Mouse (Mus musculus) gastrocnemius, adult 2 months (tissue): ENCODE results near the gene Unc45a. TPM values are rescaled to one million over a fixed set of nuclear protein-coding genes. Genes with fewer than 3 reads are reported as not detected.

Experiments used
- DNase-seq: peaks from one replicate; pipeline ENCODE4 v3.0.0; 2022
- H3K27ac ChIP-seq: fragments of 200-600 bp; 2 replicates; pipeline ENCODE4 v1.8.1; 2022; ENCODE audit warnings: mild to moderate bottlenecking
- H3K4me3 ChIP-seq: fragments of 200-600 bp; 2 replicates; pipeline ENCODE4 v1.8.1; 2022; ENCODE audit warnings: mild to moderate bottlenecking, moderate library complexity
- CTCF ChIP-seq: fragments of 200-600 bp; IDR thresholded peaks from 2 replicates; pipeline ENCODE4 v1.8.1; 2022; ENCODE audit warnings: antibody characterized with exemption, mild to moderate bottlenecking, moderate library complexity
- intact Hi-C: fragments of 180-260 bp; cut with DNase I; formaldehyde crosslinking; loops from one replicate; pipeline ENCODE4 v1.15.1; 2025
- total RNA-seq, 2 experiments: library from RNA; stranded (reverse); gene quantifications; 2 replicates each; pipeline ENCODE4 v1.2.3; 2021

Unc45a gene
- total RNA-seq, 2 experiments from 2014 or later = 12.3 to 12.7 TPM

DNA sequence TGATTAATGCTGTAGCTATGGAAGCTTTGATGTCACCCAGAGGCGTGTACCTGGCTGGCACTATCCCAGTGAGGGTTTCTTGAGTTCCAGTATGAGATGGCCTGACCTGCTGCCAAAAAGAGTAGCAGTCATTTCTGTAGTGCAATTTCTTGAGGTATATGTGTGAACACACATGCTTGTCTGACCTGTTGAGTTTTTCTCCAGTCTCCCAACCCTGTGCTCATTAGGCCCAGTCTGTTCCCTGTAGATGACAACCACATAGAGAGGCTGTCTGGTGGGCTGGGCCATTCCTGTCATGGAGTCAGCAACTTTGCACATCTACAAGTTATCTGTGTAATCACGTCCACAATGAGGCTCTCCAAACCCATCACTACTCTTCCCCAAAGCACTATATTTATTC lies 25.1 kb downstream of the Unc45a start:
- TF ChIP-seq CTCF = no peak
- no peak overlapping the region for H3K27ac ChIP-seq
- DNase-seq = no peak
- intact Hi-C loops = no loop called here
- H3K4me3 ChIP-seq = no peak overlapping the region

GRCm38 (mm10) chr7:80310771-80311170 lies 30.0 kb downstream of the Unc45a start:
- intact Hi-C loops = no loop called here
- no peak for DNase-seq
- H3K4me3 ChIP-seq = no peak overlapping the region
- no peak for TF ChIP-seq CTCF
- no peak overlapping the region for H3K27ac ChIP-seq

- intact Hi-C loops = no loop called here
- Histone ChIP-seq H3K4me3 (no peak overlapping the region), H3K27ac (no peak overlapping the region)
- TF ChIP-seq CTCF = no peak; the same call in 1 of the 2 replicates
- DNase-seq = no peak
Measured at GRCm38 (mm10) chr7:80307766-80308165, 33.0 kb downstream of the Unc45a start.

DNA sequence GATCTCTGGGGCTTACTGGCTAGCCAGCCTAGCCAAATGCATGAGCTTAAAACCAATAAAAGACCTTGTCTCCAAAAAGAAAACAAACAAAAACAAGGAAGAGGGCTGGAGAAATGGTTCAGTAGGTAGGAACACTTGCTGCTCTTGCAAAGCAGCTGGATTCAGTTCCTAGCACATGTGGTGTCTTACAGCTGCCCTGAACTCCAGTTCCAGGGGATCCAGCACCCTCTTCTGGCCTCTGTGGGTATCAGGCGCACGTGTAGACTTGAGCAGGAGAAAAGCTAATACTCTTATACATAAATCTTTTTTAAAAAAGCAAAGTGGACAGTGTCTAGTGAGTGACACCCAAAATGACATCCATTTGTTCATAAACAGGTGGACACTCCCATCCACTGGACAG lies 39.3 kb downstream of the Unc45a start:
- DNase-seq = no peak
- no peak overlapping the region for H3K4me3 ChIP-seq
- H3K27ac ChIP-seq = no peak overlapping the region
- TF ChIP-seq CTCF = no peak
- intact Hi-C loops = no loop called here

- intact Hi-C loops = no loop called here
- no peak overlapping the region for H3K27ac ChIP-seq
Measured at GRCm38 (mm10) chr7:80299568-80299967, 41.2 kb downstream of the Unc45a start.

GRCm38 (mm10) chr7:80298754-80299153 lies 42.1 kb downstream of the Unc45a start:
- intact Hi-C loops = no loop called here
- TF ChIP-seq CTCF = no peak
- no peak for DNase-seq
- Histone ChIP-seq H3K4me3 (no peak overlapping the region), H3K27ac (no peak overlapping the region)

More at GRCm38 (mm10) chr7:80299568-80299967, 41.2 kb downstream of the Unc45a start:
- DNase-seq = no peak
- no peak overlapping the region for H3K4me3 ChIP-seq
- TF ChIP-seq CTCF = no peak

GRCm38 (mm10) chr7:80297041-80297440 lies 43.8 kb downstream of the Unc45a start:
- intact Hi-C loops = no loop called here
- TF ChIP-seq CTCF = no peak
- H3K4me3 ChIP-seq = no peak overlapping the region
- H3K27ac ChIP-seq = no peak overlapping the region
- no peak for DNase-seq

- Histone ChIP-seq H3K4me3 (no peak overlapping the region), H3K27ac (no peak overlapping the region)
- no peak for DNase-seq
- TF ChIP-seq CTCF = no peak
- intact Hi-C loops = no loop called here
Measured at GRCm38 (mm10) chr7:80296462-80296861, 44.3 kb downstream of the Unc45a start.

DNA sequence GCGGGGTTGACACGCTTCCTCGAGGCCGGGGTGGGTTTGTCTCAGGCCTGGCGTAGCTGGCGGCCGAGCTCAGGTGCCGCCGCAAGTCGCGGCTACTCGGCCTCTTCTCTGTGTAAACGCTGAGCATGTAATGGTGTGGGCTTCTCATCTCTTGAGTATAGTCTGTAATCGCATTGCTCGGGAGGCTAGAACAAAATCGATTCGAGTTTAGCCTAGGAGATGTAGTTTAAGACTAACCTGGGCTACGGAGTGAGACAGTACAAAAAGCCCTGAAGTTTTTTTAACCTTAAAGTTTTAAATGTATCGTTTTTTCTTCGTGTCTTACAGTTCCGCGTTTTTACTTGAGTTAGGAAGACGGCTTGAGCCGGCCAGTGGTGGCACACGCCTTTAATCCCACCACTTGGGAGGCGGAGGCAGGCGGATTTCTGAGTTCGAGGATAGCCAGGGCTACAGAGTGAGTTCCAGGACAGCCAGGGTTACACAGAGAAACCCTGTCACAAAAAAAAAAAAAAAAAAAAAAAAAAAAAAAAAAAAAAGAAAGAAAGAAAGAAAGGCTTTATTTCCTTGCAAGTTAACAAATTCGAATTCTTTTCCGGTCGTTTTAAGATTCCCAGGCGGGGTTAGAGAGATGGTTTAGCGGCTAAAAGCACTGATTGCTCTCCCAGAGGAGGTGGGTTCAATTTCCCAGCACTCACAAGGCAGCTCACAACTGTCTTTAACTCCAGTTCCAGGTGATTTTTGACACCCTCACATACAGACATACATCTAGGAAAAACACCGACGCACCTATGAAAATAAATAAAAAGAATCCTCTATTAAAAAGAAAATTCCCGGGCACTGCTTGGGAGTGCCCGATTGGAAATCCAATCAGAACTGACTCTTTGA lies 45.8 kb downstream of the Unc45a start:
- peak overlapping the region; percentile 86 for H3K4me3 ChIP-seq
- H3K27ac ChIP-seq = peak overlapping the region; percentile 85
- intact Hi-C loops = no loop called here
- no peak for DNase-seq
- no peak for TF ChIP-seq CTCF

GRCm38 (mm10) chr7:80294062-80294763 lies 46.6 kb downstream of the Unc45a start, which contains the start of gene Prc1:
TSS of gene Prc1 (plus strand) at chr7:80294450.
- H3K4me3 ChIP-seq = peak within 1 kb of the TSS; percentile 86
- peak within 1 kb of the TSS; percentile 85 for H3K27ac ChIP-seq
- no peak for TF ChIP-seq CTCF
- intact Hi-C loops = no loop called here
- DNase-seq = peak; percentile 98

- Histone ChIP-seq H3K4me3 (no peak overlapping the region), H3K27ac (no peak overlapping the region)
- DNase-seq = no peak
- intact Hi-C loops = no loop called here
- TF ChIP-seq CTCF = no peak
Measured at GRCm38 (mm10) chr7:80287736-80288135, 53.1 kb downstream of the Unc45a start.

DNA sequence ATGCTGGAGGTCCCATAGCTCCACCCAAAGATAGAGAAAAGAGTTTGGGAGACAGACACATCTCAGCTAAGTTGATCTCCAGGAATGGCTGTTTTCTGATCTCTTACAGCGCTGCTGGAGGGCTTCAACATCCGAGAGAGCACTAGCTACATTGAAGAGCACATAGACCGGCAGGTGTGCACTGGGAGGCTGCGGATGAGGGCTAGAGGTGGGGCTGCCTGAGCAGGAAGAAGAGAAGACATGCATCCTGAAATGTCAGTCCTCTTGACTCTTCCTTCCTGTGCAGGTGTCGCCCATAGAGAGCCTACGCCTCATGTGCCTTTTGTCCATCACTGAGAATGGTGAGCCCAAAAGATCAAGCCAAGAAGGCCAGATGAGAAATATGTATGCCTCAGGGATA lies 55.1 kb downstream of the Unc45a start:
- no peak overlapping the region for H3K27ac ChIP-seq
- no peak for DNase-seq
- no peak overlapping the region for H3K4me3 ChIP-seq
- TF ChIP-seq CTCF = no peak
- intact Hi-C loops = no loop called here

DNA sequence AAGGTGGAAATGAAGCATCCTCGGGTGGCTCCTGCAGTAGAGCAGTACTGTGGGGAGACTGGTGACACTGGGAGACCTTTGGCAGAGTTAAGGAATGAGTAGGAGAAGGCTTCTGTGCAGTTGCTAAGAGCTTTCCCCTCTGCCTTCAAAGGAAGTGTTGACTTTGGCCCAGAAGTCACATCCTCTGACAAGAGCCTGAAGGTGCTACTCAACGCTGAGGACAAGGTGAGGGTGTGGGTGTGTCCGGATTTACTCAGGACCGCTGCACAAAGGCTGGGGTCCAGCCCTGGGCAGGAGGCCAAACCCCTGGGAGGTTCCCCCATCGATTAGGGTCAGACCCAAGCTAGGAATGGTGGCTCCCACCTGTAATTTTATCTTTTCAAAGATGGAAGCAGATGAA lies 56.4 kb downstream of the Unc45a start:
- intact Hi-C loops = no loop called here
- no peak for DNase-seq
- Histone ChIP-seq H3K27ac (no peak overlapping the region), H3K4me3 (no peak overlapping the region)
- no peak for TF ChIP-seq CTCF
